Mouse (Mus musculus): ENCODE data around the gene Rpl36al. TPM values are rescaled to one million over a fixed set of nuclear protein-coding genes. Genes with fewer than 3 reads are reported as not detected.
A peak's percentile ranks its signal among the peaks of the same experiment; 100 is the strongest.
"Not testable (repeated sequence)": the region's sequence is repeated elsewhere in the genome, so short reads cannot be mapped to it uniquely, and the experiment has no call there.

The Rpl36al gene
- polyA plus RNA-seq, 1 experiment from 2014 or later, result 629 TPM

DNA sequence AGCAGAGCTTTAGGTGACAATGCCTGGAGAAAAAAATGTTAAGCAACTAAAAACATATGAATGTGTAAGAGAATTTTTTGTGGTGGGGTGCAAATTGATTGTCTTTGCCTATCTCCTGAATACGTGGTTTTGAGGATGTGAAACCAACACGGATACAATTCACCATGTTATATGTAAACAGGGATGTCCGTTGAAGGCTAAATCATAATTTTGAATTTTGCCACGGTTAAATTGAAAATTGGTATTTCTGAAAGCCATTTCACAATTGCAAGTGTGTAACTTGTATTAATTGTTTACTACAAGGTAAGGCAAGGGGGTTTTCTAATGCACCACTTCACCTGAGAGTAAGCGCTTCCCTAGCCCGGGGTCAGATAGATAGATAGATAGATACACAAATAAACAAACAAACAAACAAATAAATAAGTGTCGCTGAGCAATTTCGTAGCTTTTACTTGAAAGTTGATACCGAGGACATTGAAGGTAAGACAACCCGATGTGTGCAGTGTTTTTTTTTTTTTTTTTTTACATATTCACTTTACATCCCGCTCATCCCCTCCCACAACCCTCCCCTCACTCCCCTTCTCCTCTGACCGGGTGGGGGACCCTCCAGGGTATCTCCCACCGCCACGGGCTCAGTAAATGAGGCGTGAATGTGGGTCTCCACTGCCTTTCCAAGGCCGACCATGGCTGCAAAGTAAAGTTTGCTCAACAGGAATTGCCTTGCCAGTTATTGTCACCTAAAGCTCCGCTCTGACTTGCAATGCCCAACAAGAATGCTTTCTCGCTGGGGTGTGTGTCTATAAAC is 16.0 kb downstream of the Rpl36al start:
- peak; percentile 30; the same call in 1 of the 2 replicates for ATAC-seq (ENCODE audit: insufficient number of reproducible peaks, insufficient read depth, low FRiP score, low read depth)
- Histone ChIP-seq H3K9ac (replicated peaks; ENCODE audit: low read depth, low read length) (peak overlapping the region; percentile 58), H3K9me3 (ENCODE audit: control insufficient read depth, low read depth, low read length) (no peaks in the 10 kb centered on the region), H3K4me2 (replicated peaks; ENCODE audit: low read depth, low read length) (peak overlapping the region; percentile 69), H3K36me3 (ENCODE audit: control insufficient read depth, insufficient read depth, low read length) (no peaks in the 10 kb centered on the region), H3K27ac (ENCODE audit: low read length) (peak overlapping the region; percentile 81; the same call in 1 of the 2 replicates), H3K27me3 (ENCODE audit: control insufficient read depth, insufficient read depth, low read length) (no peaks in the 10 kb centered on the region), H3K4me1 (ENCODE audit: control insufficient read depth, insufficient read depth, low read length) (0 out of 2 replicates have a peak, but pooled peaks cover 8% of the 10 kb centered on the region), H3K4me3 (ENCODE audit: low read depth, low read length) (peak overlapping the region; percentile 89)
- WGBS, result 8% methylated on average over 18 of the region's 18 CpGs

DNA sequence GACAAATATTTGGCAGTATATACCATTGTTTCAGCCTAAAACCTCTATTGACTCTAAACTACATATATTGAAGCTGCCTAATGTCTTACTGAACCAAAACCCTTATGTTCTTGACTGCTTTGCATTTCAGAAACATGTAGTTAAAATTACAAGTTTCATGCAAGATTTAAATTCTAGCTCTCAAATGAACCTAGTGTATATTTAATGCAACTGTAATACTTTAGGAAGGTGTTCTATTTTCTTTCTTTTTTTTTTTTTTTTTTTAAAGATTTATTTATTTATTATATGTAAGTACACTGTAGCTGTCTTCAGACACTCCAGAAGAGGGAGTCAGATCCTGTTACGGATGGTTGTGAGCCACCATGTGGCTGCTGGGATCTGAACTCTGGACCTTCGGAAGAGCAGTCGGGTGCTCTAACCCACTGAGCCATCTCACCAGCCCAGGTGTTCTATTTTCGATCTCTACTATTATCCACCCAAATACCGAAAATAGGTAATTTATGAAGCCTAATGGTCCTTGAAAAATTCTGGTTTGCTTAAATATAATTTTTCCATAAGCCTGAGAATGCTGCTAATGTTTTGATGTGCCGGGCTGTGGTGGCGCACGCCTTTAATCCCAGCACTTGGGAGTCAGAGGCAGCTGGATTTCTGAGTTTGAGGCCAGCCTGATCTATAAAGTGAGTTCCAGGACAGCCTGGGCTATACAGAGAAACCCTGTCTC is 16.9 kb downstream of the Rpl36al start:
- not testable (repeated sequence) for H3K9me3 ChIP-seq (ENCODE audit: control insufficient read depth, low read depth, low read length); H3K9ac ChIP-seq (replicated peaks; ENCODE audit: low read depth, low read length); ATAC-seq (ENCODE audit: insufficient number of reproducible peaks, insufficient read depth, low FRiP score, low read depth); H3K27ac ChIP-seq (ENCODE audit: low read length); H3K27me3 ChIP-seq (ENCODE audit: control insufficient read depth, insufficient read depth, low read length); H3K36me3 ChIP-seq (ENCODE audit: control insufficient read depth, insufficient read depth, low read length); H3K4me3 ChIP-seq (ENCODE audit: low read depth, low read length); H3K4me1 ChIP-seq (ENCODE audit: control insufficient read depth, insufficient read depth, low read length); H3K4me2 ChIP-seq (replicated peaks; ENCODE audit: low read depth, low read length)
- WGBS, result 68% methylated on average over 8 of the region's 8 CpGs

DNA sequence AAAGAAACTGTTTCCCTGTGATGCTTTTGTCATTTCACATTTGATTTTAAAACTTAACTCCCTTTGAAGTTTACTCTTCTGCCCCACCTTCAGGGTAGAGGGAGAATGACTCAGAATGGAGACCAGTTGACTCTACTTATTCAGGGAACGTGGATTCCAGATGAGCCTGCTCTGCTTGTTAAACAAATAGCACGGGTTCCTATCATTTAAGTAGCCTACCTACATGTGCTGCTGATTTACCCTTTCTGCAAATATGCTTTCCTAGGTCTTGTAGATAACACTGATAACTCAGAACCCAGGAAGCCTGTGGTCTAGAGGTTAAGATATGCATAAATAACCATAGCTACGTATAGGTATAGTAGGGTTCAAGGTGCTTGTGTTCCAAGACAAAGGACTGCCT is 19.0 kb downstream of the Rpl36al start:
- H3K4me3 ChIP-seq (ENCODE audit: low read depth, low read length), result no peak overlapping the region
- H3K27ac ChIP-seq (ENCODE audit: low read length), result no peak overlapping the region

DNA sequence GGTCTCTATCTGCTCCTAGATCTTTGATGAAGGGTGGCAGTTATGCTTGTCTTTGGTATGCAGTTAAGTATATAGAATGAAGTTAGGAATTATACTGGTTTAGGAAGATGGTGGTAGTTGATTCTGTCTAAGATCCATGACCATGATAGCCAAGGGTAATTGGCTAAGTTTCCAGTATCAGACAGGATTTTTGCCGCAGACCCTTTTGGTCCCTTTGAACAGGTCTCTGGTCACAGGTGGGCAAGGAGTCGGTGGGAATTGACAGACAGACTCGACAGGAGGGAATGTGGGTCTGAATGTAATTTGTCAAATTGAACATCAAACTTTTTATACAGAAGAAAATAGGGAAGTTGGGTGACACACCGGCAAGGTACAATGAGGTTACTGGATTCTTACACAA is 20.3 kb downstream of the Rpl36al start:
- not testable (repeated sequence) for H3K27ac ChIP-seq (ENCODE audit: low read length)

More for the DNA sequence above, 19.0 kb downstream of the Rpl36al start:
- Histone ChIP-seq H3K9ac (replicated peaks; ENCODE audit: low read depth, low read length) (no peak overlapping the region), H3K4me2 (replicated peaks; ENCODE audit: low read depth, low read length) (no peak overlapping the region), H3K9me3 (ENCODE audit: control insufficient read depth, low read depth, low read length) (no peaks in the 10 kb centered on the region), H3K36me3 (ENCODE audit: control insufficient read depth, insufficient read depth, low read length) (no peaks in the 10 kb centered on the region), H3K27me3 (ENCODE audit: control insufficient read depth, insufficient read depth, low read length) (no peaks in the 10 kb centered on the region), H3K4me1 (ENCODE audit: control insufficient read depth, insufficient read depth, low read length) (0 out of 2 replicates have a peak, but pooled peaks cover 7% of the 10 kb centered on the region)
- peak; percentile 25; the same call in 1 of the 2 replicates for ATAC-seq (ENCODE audit: insufficient number of reproducible peaks, insufficient read depth, low FRiP score, low read depth)
- WGBS, result 47% methylated on average over 3 of the region's 3 CpGs

DNA sequence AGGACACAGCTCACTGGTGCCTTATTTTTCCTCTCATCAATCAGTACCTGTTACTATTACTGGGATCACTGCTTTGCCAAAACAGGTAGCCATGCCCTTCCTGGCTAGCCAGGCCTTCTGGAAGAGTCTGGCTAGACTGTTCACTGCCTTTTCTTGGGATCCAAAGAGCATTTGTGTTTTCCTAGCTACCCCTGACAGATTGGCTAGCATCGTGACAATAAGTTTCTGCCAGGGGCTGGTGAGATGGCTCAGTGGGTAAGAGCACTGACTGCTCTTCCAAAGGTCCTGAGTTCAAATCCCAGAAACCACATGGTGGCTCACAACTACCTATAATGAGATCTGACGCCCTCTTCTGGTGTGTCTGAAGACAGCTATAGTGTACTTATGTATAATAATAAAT is 23.2 kb downstream of the Rpl36al start:
- H3K9ac ChIP-seq (replicated peaks; ENCODE audit: low read depth, low read length); H3K4me3 ChIP-seq (ENCODE audit: low read depth, low read length); H3K4me2 ChIP-seq (replicated peaks; ENCODE audit: low read depth, low read length); H3K4me1 ChIP-seq (ENCODE audit: control insufficient read depth, insufficient read depth, low read length); H3K27ac ChIP-seq (ENCODE audit: low read length); H3K27me3 ChIP-seq (ENCODE audit: control insufficient read depth, insufficient read depth, low read length); ATAC-seq (ENCODE audit: insufficient number of reproducible peaks, insufficient read depth, low FRiP score, low read depth); H3K9me3 ChIP-seq (ENCODE audit: control insufficient read depth, low read depth, low read length): not testable (repeated sequence)
- 88% methylated on average over 2 of the region's 2 CpGs for WGBS
- H3K36me3 ChIP-seq (ENCODE audit: control insufficient read depth, insufficient read depth, low read length), result peaks cover 18% of the 10 kb centered on the region

More for the DNA sequence above, 20.3 kb downstream of the Rpl36al start:
- not testable (repeated sequence) for H3K4me1 ChIP-seq (ENCODE audit: control insufficient read depth, insufficient read depth, low read length); ATAC-seq (ENCODE audit: insufficient number of reproducible peaks, insufficient read depth, low FRiP score, low read depth); H3K9ac ChIP-seq (replicated peaks; ENCODE audit: low read depth, low read length); H3K27me3 ChIP-seq (ENCODE audit: control insufficient read depth, insufficient read depth, low read length); H3K9me3 ChIP-seq (ENCODE audit: control insufficient read depth, low read depth, low read length); H3K36me3 ChIP-seq (ENCODE audit: control insufficient read depth, insufficient read depth, low read length); H3K4me3 ChIP-seq (ENCODE audit: low read depth, low read length); H3K4me2 ChIP-seq (replicated peaks; ENCODE audit: low read depth, low read length)
- 81% methylated on average over 4 of the region's 4 CpGs for WGBS

DNA sequence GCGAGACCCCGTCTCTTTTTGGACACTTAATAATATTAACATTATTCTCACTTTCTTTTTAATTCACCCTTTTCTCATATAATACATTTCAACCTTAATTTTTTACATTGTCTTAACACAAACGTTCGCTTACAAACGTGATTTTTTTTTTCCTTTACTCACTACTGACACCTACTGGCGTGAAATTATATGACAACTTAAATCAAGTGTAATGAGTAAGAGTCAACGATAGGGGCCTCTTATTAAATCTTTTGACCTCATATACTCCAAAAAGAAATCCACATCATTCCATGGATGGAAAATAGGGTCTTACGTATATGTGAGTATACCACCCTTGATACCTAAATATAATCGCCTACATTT is 24.3 kb downstream of the Rpl36al start:
- no peak overlapping the region for H3K9ac ChIP-seq (replicated peaks; ENCODE audit: low read depth, low read length)
- H3K9me3 ChIP-seq (ENCODE audit: control insufficient read depth, low read depth, low read length), result no peaks in the 10 kb centered on the region
- no peak overlapping the region; the same call in 1 of the 2 replicates for H3K4me2 ChIP-seq (replicated peaks; ENCODE audit: low read depth, low read length)
- no peaks in the 10 kb centered on the region for H3K27me3 ChIP-seq (ENCODE audit: control insufficient read depth, insufficient read depth, low read length)
- peaks cover 18% of the 10 kb centered on the region for H3K36me3 ChIP-seq (ENCODE audit: control insufficient read depth, insufficient read depth, low read length)
- H3K27ac ChIP-seq (ENCODE audit: low read length), result no peak overlapping the region
- H3K4me1 ChIP-seq (ENCODE audit: control insufficient read depth, insufficient read depth, low read length), result 0 out of 2 replicates have a peak, but pooled peaks cover 4% of the 10 kb centered on the region
- WGBS, result 4% methylated on average over 9 of the region's 9 CpGs
- ATAC-seq (ENCODE audit: insufficient number of reproducible peaks, insufficient read depth, low FRiP score, low read depth), result no peak
- peak overlapping the region; percentile 11; the same call in 1 of the 2 replicates for H3K4me3 ChIP-seq (ENCODE audit: low read depth, low read length)

DNA sequence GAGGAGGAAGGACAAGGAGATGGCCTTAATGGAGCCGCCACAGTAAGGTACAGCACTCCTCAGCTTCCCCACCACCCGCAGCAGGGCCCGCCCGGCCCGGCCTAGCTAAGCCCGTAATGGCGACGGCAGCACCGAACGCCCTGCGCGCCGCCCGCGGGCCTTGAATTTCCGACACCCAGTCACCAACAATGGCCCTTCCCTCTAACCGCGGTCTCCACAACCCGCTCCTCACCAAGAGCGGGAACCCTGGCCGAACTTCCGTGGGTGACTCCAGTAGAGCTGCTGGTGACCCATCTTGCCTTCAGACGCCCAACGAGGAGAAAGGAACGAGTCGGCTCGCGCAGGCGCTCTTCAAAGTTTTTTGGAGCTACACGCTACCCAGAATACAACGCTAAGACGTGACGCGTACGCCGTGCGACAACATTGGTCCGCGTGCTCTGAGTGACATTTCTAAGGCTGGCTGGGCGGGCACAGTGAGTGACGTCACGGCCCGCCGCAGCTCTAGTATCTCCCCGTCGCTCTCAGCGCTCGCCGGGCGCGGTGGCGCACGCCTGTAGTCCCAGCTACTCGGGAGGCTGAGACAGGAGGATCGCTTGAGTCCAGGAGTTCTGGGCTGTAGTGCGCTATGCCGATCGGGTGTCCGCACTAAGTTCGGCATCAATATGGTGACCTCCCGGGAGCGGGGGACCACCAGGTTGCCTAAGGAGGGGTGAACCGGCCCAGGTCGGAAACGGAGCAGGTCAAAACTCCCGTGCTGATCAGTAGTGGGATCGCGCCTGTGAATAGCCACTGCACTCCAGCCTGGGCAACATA is 24.9 kb downstream of the Rpl36al start, which contains the start of gene Rps29:
Gene Rps29 (minus strand): TSS at position 422 of the 813 bp plus-strand sequence.
- not testable (repeated sequence) for H3K4me1 ChIP-seq (ENCODE audit: control insufficient read depth, insufficient read depth, low read length); H3K9me3 ChIP-seq (ENCODE audit: control insufficient read depth, low read depth, low read length); H3K27me3 ChIP-seq (ENCODE audit: control insufficient read depth, insufficient read depth, low read length)
- Histone ChIP-seq H3K9ac (replicated peaks; ENCODE audit: low read depth, low read length) (peak within 1 kb of the TSS; percentile 92), H3K36me3 (ENCODE audit: control insufficient read depth, insufficient read depth, low read length) (peaks cover 18% of the 10 kb centered on the region), H3K4me2 (replicated peaks; ENCODE audit: low read depth, low read length) (peak within 1 kb of the TSS; percentile 70), H3K4me3 (ENCODE audit: low read depth, low read length) (peak within 1 kb of the TSS; percentile 73), H3K27ac (ENCODE audit: low read length) (peak within 1 kb of the TSS; percentile 93)
- peak; percentile 98 for ATAC-seq (ENCODE audit: insufficient number of reproducible peaks, insufficient read depth, low FRiP score, low read depth)
- under 1% methylated on average over 57 of the region's 68 CpGs for WGBS

DNA sequence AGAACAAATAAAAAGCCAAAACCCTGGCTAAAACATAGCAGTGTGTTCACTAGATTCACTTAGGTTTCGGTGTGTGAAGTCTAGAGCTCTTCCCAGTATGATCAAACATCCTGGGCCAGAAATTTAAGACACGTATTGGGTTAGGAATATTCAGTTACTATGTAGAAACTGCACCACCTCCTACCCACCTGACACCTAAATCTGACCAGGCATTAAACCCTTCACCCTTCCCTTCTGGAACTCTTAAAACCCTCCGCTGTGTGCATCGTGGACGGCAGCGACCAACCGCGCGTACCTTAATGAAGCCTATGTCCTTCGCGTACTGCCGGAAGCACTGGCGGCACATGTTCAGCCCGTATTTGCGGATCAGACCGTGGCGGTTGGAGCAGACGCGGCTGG is 25.5 kb downstream of the Rpl36al start:
- ATAC-seq (ENCODE audit: insufficient number of reproducible peaks, insufficient read depth, low FRiP score, low read depth), result no peak
- Histone ChIP-seq H3K27ac (ENCODE audit: low read length) (peak overlapping the region; percentile 93), H3K4me3 (ENCODE audit: low read depth, low read length) (peak overlapping the region; percentile 73), H3K9me3 (ENCODE audit: control insufficient read depth, low read depth, low read length) (no peaks in the 10 kb centered on the region), H3K27me3 (ENCODE audit: control insufficient read depth, insufficient read depth, low read length) (no peaks in the 10 kb centered on the region), H3K9ac (replicated peaks; ENCODE audit: low read depth, low read length) (peak overlapping the region; percentile 92), H3K36me3 (ENCODE audit: control insufficient read depth, insufficient read depth, low read length) (peaks cover 18% of the 10 kb centered on the region), H3K4me1 (ENCODE audit: control insufficient read depth, insufficient read depth, low read length) (0 out of 2 replicates have a peak, but pooled peaks cover 4% of the 10 kb centered on the region), H3K4me2 (replicated peaks; ENCODE audit: low read depth, low read length) (peak overlapping the region; percentile 70)
- WGBS, result 1% methylated on average over 19 of the region's 19 CpGs

Measured in stomach, embryonic 14.5 days (tissue).